Mouse (Mus musculus) v-Abl transformed pro-B cells (cell line): ENCODE measurements at regions not wholly inside any gene's neighbourhood (a gene's known extent, or its start where the extent isn't known, plus 50 kb on each side); places are given as distances from the start of the nearest gene placed in this dataset.

Source experiments
- in situ Hi-C, 2 experiments: fragments of 400-800 bp; cut with MboI; formaldehyde crosslinking; loops; one replicate each; pipeline ENCODE4 v1.15.1; 2025; ENCODE audit not compliant: unreplicated experiment in 2 of 2

DNA sequence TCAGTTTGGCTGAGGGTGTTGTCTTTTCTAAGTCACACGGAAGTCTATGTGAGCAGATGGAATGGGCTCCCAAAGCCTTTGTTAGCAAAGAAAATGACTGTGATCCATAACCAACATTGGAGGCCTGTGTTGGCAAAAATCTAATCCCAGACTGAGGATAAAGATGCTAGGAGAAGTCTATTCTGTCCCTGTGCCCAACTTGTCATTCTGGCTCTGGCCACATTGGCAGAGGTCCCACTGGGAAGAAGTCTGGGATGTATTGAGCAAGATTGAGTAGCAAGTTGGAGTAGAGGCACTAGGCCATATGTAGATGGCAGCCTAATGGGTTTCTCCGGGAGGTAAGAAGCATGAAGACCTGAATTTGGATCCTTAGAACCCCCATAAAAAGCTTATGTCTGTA lies 54.1 kb downstream of the Nog start:
- in situ Hi-C loops = no loop called here

- in situ Hi-C loops = no loop called here
Measured at GRCm38 (mm10) chr11:89243370-89243769, 58.8 kb downstream of the Nog start.

DNA sequence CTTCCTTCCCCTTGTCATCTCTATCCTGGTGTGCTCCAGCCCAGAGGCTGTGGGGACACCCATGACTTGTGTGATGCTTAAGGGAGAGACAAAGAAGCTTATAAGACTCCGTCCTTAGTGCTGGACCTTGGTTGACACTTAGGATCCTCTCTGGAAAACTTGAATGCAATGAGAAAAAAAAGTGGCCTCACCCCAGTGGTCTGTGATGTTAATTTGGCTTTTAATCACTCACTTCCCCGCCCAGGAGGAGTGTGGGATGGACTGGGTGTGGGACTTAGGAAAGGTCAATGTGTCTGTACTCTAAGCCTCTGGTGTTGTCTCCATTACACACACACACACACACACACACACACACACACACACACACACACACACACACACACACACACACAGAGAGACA lies 60.0 kb downstream of the Nog start:
- in situ Hi-C loops = no loop called here

DNA sequence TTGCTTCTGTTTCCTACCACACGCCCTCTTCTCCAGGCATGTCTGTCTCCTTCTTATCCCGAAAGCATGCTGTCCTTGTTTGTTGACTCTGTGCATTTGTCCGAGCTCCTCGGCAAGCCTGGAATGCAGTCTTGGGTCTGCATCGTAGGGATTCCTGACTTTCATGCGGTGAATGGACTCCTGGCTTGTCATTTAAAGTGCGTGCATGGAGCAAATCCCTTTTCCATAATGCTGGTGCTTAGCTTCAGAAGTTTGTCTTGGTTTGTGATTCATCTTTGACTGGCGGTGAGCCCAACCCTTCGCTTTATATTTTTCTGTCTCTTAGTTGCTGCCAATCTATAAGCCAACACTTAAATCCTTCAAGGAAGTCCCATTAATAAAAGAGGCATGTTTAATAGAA lies 62.2 kb downstream of the Nog start:
- in situ Hi-C loops = no loop called here

GRCm38 (mm10) chr11:89236904-89237303 lies 65.2 kb downstream of the Nog start:
- in situ Hi-C loops = no loop called here

DNA sequence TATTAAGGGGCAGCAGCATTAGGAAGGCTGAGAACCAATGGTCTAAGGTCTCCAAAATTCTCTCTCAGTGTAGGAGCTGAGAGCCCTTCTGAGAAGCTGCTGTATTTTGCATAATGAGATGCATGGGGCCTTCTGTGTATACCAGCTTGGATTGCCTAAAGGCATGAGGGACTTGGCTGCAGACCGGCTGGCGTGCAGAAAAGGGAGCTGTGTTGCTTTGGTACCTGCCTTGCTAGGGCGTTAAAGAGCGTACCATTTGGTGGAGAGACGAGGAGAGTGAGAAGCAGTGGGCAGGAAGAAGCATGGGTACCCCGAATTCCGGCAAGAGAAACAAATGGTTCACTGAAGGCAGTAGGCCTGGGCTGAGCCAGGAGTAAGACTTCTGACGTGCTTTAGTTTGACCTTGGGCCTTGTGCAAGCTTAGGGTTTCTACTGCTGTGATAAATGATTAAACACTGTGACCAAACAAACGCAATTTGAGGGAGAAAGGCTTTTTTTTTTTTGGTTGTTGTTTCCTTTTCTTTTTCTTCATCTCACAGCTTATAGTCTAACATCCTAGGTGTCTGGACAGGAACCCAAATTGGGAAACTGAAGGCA lies 69.2 kb downstream of the Nog start:
- in situ Hi-C loops = no loop called here

GRCm38 (mm10) chr11:89229726-89230125 lies 72.4 kb downstream of the Nog start:
- in situ Hi-C loops = no loop called here

- in situ Hi-C loops = no loop called here
Measured at GRCm38 (mm10) chr11:89213204-89213603, 88.9 kb downstream of the Nog start.

GRCm38 (mm10) chr11:89209531-89209950 lies 92.6 kb downstream of the Nog start:
- in situ Hi-C loops = no loop called here

GRCm38 (mm10) chr11:89209072-89209471 lies 93.1 kb downstream of the Nog start:
- in situ Hi-C loops = no loop called here

- in situ Hi-C loops = no loop called here
Measured at GRCm38 (mm10) chr11:89206788-89207187, 95.3 kb downstream of the Nog start.

DNA sequence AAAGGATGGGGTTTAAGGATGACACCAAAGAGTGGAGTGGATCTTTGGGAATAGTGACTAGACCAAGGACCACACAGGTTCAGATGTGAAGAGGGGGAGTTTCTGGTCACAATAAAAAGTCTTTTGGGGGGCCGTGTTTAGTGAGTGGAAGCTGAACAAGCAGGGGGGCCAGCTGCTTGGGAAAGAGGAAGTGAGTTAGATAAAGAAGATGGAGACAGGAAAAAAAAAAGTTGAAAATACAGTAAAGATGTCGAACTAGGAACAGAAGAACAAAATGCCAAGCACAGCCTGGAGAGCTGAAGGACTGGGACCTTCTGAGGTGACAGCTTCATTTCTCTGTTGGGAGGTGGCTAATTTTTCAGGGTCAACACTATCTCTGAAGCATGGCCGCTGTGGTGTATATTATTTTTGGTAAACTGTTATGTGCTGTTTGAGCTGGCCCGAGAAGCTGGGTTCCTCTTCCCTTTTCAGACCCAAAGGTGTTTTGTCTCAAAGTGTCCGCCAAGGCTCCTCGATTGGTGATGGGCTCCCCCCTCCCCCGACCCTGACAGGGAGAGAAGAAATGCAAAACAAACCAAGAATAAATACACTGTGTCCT lies 97.1 kb downstream of the Nog start:
- in situ Hi-C loops = no loop called here

DNA sequence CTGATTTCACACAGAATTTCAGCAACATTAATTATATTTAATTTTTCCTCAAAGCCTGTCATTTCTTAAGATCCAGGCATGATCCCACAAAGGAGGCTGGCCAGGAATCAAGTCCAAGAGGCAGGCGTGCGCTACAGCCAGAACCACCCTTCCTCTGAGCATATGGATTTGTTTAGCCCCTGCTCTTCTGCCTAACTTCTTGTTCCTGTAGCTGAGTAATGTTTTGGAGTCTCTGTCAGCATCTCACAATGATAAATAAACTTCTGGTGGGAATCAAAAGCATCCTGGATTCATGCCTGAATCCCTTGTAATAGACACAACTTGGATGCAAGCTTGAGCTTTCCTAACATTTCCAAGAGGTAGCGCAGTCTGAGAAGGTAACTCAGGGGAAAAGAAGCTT lies 101.7 kb downstream of the Nog start:
- in situ Hi-C loops = no loop called here

GRCm38 (mm10) chr11:89192815-89193214 lies 109.3 kb downstream of the Nog start:
- in situ Hi-C loops = no loop called here

DNA sequence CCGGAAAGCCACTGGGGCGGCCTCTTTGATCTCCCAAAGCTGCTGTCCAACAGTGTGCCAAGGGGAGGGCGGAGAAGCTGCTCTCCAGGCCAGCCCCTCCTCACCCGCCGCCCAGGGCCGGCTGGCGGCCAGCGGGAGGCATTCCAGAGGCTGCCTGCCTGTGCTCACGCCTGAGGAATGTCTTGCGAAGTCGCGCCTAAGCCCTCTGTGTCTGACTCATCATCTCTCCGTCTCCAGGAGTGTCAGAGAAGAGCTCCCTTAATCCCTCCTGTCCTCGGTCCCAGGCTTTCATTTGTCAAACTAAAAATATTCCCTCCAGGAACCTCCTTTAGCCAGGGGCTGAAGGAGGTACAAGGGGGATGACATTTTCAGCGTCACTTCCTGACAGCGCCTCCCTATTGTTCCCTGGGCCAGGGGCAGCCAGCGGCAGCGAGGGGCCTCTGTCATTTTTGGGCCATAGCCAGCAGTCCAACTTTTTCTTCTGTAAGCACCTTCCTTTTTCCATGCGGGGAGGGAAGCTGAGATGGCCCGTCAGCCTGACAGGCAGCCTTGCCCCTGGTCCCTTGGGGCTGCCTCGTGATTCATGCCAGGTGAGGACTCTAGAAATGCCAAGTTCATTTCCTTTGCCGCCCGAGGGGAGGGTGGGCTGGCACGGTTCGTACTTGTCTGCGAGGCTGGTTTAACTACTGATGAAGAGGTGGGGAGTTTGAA lies 113.4 kb downstream of the Gm525 start:
- in situ Hi-C loops = no loop called here

DNA sequence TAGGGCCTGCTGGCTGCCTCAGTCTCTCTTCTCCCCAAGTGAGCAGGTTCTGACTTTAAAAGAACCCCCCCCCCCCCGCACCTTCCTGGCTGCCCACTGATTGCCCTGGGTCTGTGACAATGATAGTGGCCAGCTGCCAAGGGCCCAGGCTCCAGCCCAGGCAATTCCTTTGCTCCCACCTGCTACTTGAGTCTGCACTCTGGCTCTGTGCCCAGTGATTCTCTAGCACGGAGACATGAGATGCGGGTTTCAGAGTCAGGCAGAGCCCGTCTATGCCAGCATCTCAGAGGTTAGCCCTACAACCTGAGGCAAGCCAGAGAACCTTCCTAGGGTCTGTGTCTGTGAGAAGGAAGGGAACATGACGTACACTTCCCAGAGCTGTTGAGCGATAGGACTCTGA lies 112.2 kb downstream of the Gm525 start:
- in situ Hi-C loops = no loop called here

GRCm38 (mm10) chr11:89181471-89181870 lies 107.8 kb downstream of the Gm525 start:
- in situ Hi-C loops = no loop called here

- in situ Hi-C loops = no loop called here
Measured at GRCm38 (mm10) chr11:89178436-89178835, 104.8 kb downstream of the Gm525 start.

DNA sequence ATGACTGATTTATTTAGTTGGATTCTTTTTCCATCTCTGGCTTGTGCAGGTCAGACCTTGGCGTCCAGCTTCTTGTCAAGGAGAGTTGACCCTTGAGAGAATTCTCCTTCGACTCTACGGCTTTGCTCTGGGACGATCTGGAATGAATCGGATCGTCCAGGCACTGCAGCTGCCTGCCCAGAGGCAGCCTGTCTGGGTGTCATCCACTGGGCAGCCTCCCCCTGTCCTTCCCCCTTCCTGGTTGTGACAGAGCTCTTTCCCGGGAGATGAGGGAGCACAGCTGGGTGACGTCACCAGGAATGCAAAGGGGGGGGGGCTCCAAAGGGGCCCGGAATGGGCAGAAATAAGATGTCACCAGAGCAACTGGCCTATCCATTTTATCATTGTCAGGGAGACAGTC lies 101.9 kb downstream of the Gm525 start:
- in situ Hi-C loops = no loop called here

- in situ Hi-C loops = loop anchor here in 1 of 2 experiments (25.0 kb wide), 1 partner anchor 1437 kb away; no protein-coding TSS in a partner anchor
Measured at GRCm38 (mm10) chr11:89174967-89175366, 101.3 kb downstream of the Gm525 start.

- in situ Hi-C loops = loop anchor here (5.0 to 25.0 kb wide), 5 partner anchors 552 to 1447 kb away; no protein-coding TSS in a partner anchor
Measured at GRCm38 (mm10) chr11:89165278-89165677, 91.6 kb downstream of the Gm525 start.
